Mouse (Mus musculus): ENCODE measurements around the gene Vav2. TPM values are rescaled to one million over a fixed set of nuclear protein-coding genes. Genes with fewer than 3 reads are reported as not detected.

The Vav2 gene
- polyA plus RNA-seq, 1 experiment from 2014 or later, result 8.0 TPM

GRCm38 (mm10) chr2:27300725-27301443 is 125.9 kb downstream of the Vav2 start:
- ATAC-seq (ENCODE audit: insufficient number of reproducible peaks, insufficient read depth, low FRiP score, low TSS enrichment, low read depth), result no peak
- WGBS, result 84% methylated on average over 13 of the region's 13 CpGs
- H3K4me2 ChIP-seq, result peak overlapping the region; percentile 23; the same call in 1 of the 2 replicates
- H3K27me3 ChIP-seq, result no peaks in the 10 kb centered on the region
- no peaks in the 10 kb centered on the region for H3K9me3 ChIP-seq
- peaks cover 36% of the 10 kb centered on the region for H3K4me1 ChIP-seq (replicated peaks)
- H3K4me3 ChIP-seq (replicated peaks), result no peak overlapping the region
- H3K27ac ChIP-seq, result peak overlapping the region; percentile 64
- no peak overlapping the region for H3K9ac ChIP-seq (replicated peaks)
- peaks cover 7% of the 10 kb centered on the region; the same call in 1 of the 2 replicates for H3K36me3 ChIP-seq

- H3K27ac ChIP-seq, result 0 out of 2 replicates have a peak overlapping the region, but pooled peaks have one; percentile 42
- WGBS, result 39% methylated on average over 9 of the region's 9 CpGs
- H3K4me2 ChIP-seq, result no peak overlapping the region
- H3K4me3 ChIP-seq (replicated peaks), result no peak overlapping the region
- no peak for ATAC-seq (ENCODE audit: insufficient number of reproducible peaks, insufficient read depth, low FRiP score, low TSS enrichment, low read depth)
- H3K27me3 ChIP-seq, result no peaks in the 10 kb centered on the region
- H3K9me3 ChIP-seq, result no peaks in the 10 kb centered on the region
- peaks cover 25% of the 10 kb centered on the region for H3K4me1 ChIP-seq (replicated peaks)
- peaks cover 26% of the 10 kb centered on the region for H3K36me3 ChIP-seq
- H3K9ac ChIP-seq (replicated peaks), result no peak overlapping the region
These were observed 130.0 kb downstream of the Vav2 start for GRCm38 (mm10) chr2:27296656-27297406.

GRCm38 (mm10) chr2:27294777-27295176 is 132.1 kb downstream of the Vav2 start:
- no peak for ATAC-seq (ENCODE audit: insufficient number of reproducible peaks, insufficient read depth, low FRiP score, low TSS enrichment, low read depth)
- H3K36me3 ChIP-seq, result peaks cover 45% of the 10 kb centered on the region
- H3K9ac ChIP-seq (replicated peaks), result no peak overlapping the region
- H3K9me3 ChIP-seq, result no peaks in the 10 kb centered on the region
- no peak overlapping the region for H3K27ac ChIP-seq
- WGBS, result 95% methylated on average over 3 of the region's 3 CpGs
- peaks cover 14% of the 10 kb centered on the region for H3K4me1 ChIP-seq (replicated peaks)
- H3K4me2 ChIP-seq, result no peak overlapping the region
- no peak overlapping the region for H3K4me3 ChIP-seq (replicated peaks)
- no peaks in the 10 kb centered on the region for H3K27me3 ChIP-seq

GRCm38 (mm10) chr2:27289019-27289418 is 137.8 kb downstream of the Vav2 start:
- Histone ChIP-seq H3K4me1 (replicated peaks) (peaks cover 12% of the 10 kb centered on the region), H3K27me3 (no peaks in the 10 kb centered on the region; the same call in 1 of the 2 replicates), H3K9ac (replicated peaks) (no peak overlapping the region), H3K9me3 (no peaks in the 10 kb centered on the region), H3K36me3 (peaks cover 59% of the 10 kb centered on the region), H3K27ac (peak overlapping the region; percentile 86), H3K4me2 (no peak overlapping the region), H3K4me3 (replicated peaks) (no peak overlapping the region)
- 13% methylated on average over 3 of the region's 3 CpGs for WGBS
- peak; percentile 60 for ATAC-seq (ENCODE audit: insufficient number of reproducible peaks, insufficient read depth, low FRiP score, low TSS enrichment, low read depth)

- no peak overlapping the region for H3K9ac ChIP-seq (replicated peaks)
- WGBS, result 90% methylated on average over 7 of the region's 7 CpGs
- H3K36me3 ChIP-seq, result peaks cover 69% of the 10 kb centered on the region
- H3K9me3 ChIP-seq, result no peaks in the 10 kb centered on the region
- no peak overlapping the region for H3K4me2 ChIP-seq
- H3K4me1 ChIP-seq (replicated peaks), result peaks cover 12% of the 10 kb centered on the region
- no peak overlapping the region for H3K4me3 ChIP-seq (replicated peaks)
- H3K27ac ChIP-seq, result no peak overlapping the region
- H3K27me3 ChIP-seq, result no peaks in the 10 kb centered on the region; the same call in 1 of the 2 replicates
- ATAC-seq (ENCODE audit: insufficient number of reproducible peaks, insufficient read depth, low FRiP score, low TSS enrichment, low read depth), result no peak
These were observed 139.7 kb downstream of the Vav2 start for GRCm38 (mm10) chr2:27286971-27287710.

GRCm38 (mm10) chr2:27284441-27284840 is 142.4 kb downstream of the Vav2 start:
- WGBS, result 72% methylated on average over 7 of the region's 7 CpGs
- Histone ChIP-seq H3K27ac (no peak overlapping the region), H3K9me3 (no peaks in the 10 kb centered on the region), H3K4me1 (replicated peaks) (peaks cover 8% of the 10 kb centered on the region), H3K4me3 (replicated peaks) (no peak overlapping the region), H3K36me3 (peaks cover 62% of the 10 kb centered on the region), H3K4me2 (no peak overlapping the region), H3K27me3 (no peaks in the 10 kb centered on the region; the same call in 1 of the 2 replicates), H3K9ac (replicated peaks) (no peak overlapping the region)
- ATAC-seq (ENCODE audit: insufficient number of reproducible peaks, insufficient read depth, low FRiP score, low TSS enrichment, low read depth), result no peak

GRCm38 (mm10) chr2:27281771-27282170 is 145.1 kb downstream of the Vav2 start:
- no peaks in the 10 kb centered on the region for H3K9me3 ChIP-seq
- H3K4me1 ChIP-seq (replicated peaks), result no peaks in the 10 kb centered on the region
- no peak overlapping the region for H3K4me3 ChIP-seq (replicated peaks)
- peaks cover 73% of the 10 kb centered on the region for H3K36me3 ChIP-seq
- H3K27ac ChIP-seq, result no peak overlapping the region
- H3K9ac ChIP-seq (replicated peaks), result no peak overlapping the region
- H3K4me2 ChIP-seq, result no peak overlapping the region
- ATAC-seq (ENCODE audit: insufficient number of reproducible peaks, insufficient read depth, low FRiP score, low TSS enrichment, low read depth), result no peak
- no peaks in the 10 kb centered on the region; the same call in 1 of the 2 replicates for H3K27me3 ChIP-seq
- 88% methylated on average over 9 of the region's 9 CpGs for WGBS

- Histone ChIP-seq H3K9ac (replicated peaks) (no peak overlapping the region), H3K9me3 (no peaks in the 10 kb centered on the region), H3K4me2 (no peak overlapping the region), H3K4me1 (replicated peaks) (no peaks in the 10 kb centered on the region), H3K36me3 (peaks cover 73% of the 10 kb centered on the region), H3K27me3 (no peaks in the 10 kb centered on the region), H3K27ac (no peak overlapping the region), H3K4me3 (replicated peaks) (no peak overlapping the region)
- no peak; the same call in 1 of the 2 replicates for ATAC-seq (ENCODE audit: insufficient number of reproducible peaks, insufficient read depth, low FRiP score, low TSS enrichment, low read depth)
- 71% methylated on average over 13 of the region's 13 CpGs for WGBS
These were observed 145.8 kb downstream of the Vav2 start for GRCm38 (mm10) chr2:27280920-27281611.

GRCm38 (mm10) chr2:27278859-27279258 is 148.0 kb downstream of the Vav2 start:
- no peaks in the 10 kb centered on the region for H3K4me1 ChIP-seq (replicated peaks)
- H3K27me3 ChIP-seq, result no peaks in the 10 kb centered on the region
- no peak overlapping the region for H3K4me3 ChIP-seq (replicated peaks)
- 92% methylated on average over 7 of the region's 7 CpGs for WGBS
- H3K9ac ChIP-seq (replicated peaks), result no peak overlapping the region
- no peak for ATAC-seq (ENCODE audit: insufficient number of reproducible peaks, insufficient read depth, low FRiP score, low TSS enrichment, low read depth)
- H3K4me2 ChIP-seq, result no peak overlapping the region
- H3K36me3 ChIP-seq, result peaks cover 85% of the 10 kb centered on the region
- H3K27ac ChIP-seq, result no peak overlapping the region
- H3K9me3 ChIP-seq, result peaks cover 6% of the 10 kb centered on the region; the same call in 1 of the 2 replicates

- H3K4me3 ChIP-seq (replicated peaks), result no peak overlapping the region
- H3K9me3 ChIP-seq, result no peaks in the 10 kb centered on the region
- H3K27me3 ChIP-seq, result no peaks in the 10 kb centered on the region
- no peak for ATAC-seq (ENCODE audit: insufficient number of reproducible peaks, insufficient read depth, low FRiP score, low TSS enrichment, low read depth)
- no peak overlapping the region for H3K4me2 ChIP-seq
- no peaks in the 10 kb centered on the region for H3K4me1 ChIP-seq (replicated peaks)
- no peak overlapping the region for H3K27ac ChIP-seq
- H3K36me3 ChIP-seq, result peaks cover 91% of the 10 kb centered on the region
- WGBS, result 76% methylated on average over 2 of the region's 2 CpGs
- H3K9ac ChIP-seq (replicated peaks), result no peak overlapping the region
These were observed 158.5 kb downstream of the Vav2 start for GRCm38 (mm10) chr2:27268325-27268724.
